Mouse (Mus musculus) stomach, postnatal 0 days (tissue): ENCODE results near the gene Loxl3. TPM values are rescaled to one million over a fixed set of nuclear protein-coding genes. Genes with fewer than 3 reads are reported as not detected.

Experiments used
- ATAC-seq: fragments of 200-750 bp; cut with Nextera tagmentation; 2 replicates; pipeline ENCODE4 v1.8.0; 2017; ENCODE audit not compliant: low FRiP score, low TSS enrichment
- DNase-seq: peaks from one replicate; pipeline ENCODE4 v3.0.0-alpha.2; 2016; ENCODE audit warnings: low spot score
- H3K27ac ChIP-seq: fragments of 300-500 bp; sonication (generic); replicated peaks from 2 replicates; pipeline ENCODE4 v1.5.1; 2014; ENCODE audit warnings: mild to moderate bottlenecking, control low read depth
- H3K27me3 ChIP-seq: fragments of 300-500 bp; sonication (generic); 2 replicates; pipeline ENCODE4 v1.6.1; 2014; ENCODE audit warnings: low read length; ENCODE audit not compliant: control insufficient read depth, insufficient read depth
- H3K36me3 ChIP-seq: fragments of 300-500 bp; sonication (generic); 2 replicates; pipeline ENCODE4 v1.6.1; 2014; ENCODE audit warnings: low read length, mixed read lengths; ENCODE audit not compliant: control insufficient read depth, insufficient read depth
- H3K4me1 ChIP-seq: fragments of 300-500 bp; sonication (generic); replicated peaks from 2 replicates; pipeline ENCODE4 v1.6.1; 2014; ENCODE audit warnings: antibody characterized with exemption; ENCODE audit not compliant: control insufficient read depth, insufficient read depth
- H3K4me2 ChIP-seq: fragments of 300-500 bp; sonication (generic); replicated peaks from 2 replicates; pipeline ENCODE4 v1.6.1; 2014; ENCODE audit warnings: low read depth, mild to moderate bottlenecking, control low read depth, moderate library complexity
- H3K4me3 ChIP-seq: fragments of 300-500 bp; sonication (generic); 2 replicates; pipeline ENCODE4 v1.5.1; 2014; ENCODE audit warnings: low read depth, low read length, control low read depth
- H3K9ac ChIP-seq: fragments of 300-500 bp; sonication (generic); 2 replicates; pipeline ENCODE4 v1.6.1; 2014; ENCODE audit warnings: mild to moderate bottlenecking, low read length, control low read depth, mixed read lengths
- H3K9me3 ChIP-seq: fragments of 300-500 bp; sonication (generic); 2 replicates; pipeline ENCODE4 v1.6.1; 2016; ENCODE audit warnings: low read length; ENCODE audit not compliant: control insufficient read depth
- CTCF ChIP-seq: IDR thresholded peaks from 2 replicates; pipeline ENCODE4 v1.5.1; 2016; ENCODE audit warnings: antibody characterized with exemption, low read depth, mild to moderate bottlenecking, moderate library complexity
- EP300 ChIP-seq: optimal IDR thresholded peaks from 2 replicates; pipeline ENCODE3; 2016; ENCODE audit warnings: antibody characterized with exemption
- WGBS: fragments of 180-500 bp; shearing (Covaris S2); extraction: QIAGEN DNeasy Blood & Tissue Kit; methylation state at CpG from one replicate; pipeline ENCODE4 v1.1.7; 2014; 5-methylcytosine and 5-hydroxymethylcytosine counted together
- polyA plus RNA-seq: library from polyadenylated mRNA; unstranded; fragments of >200 nt; fragmentation: Nextera tagmentation; extraction: Ambion mirVana; gene quantifications from 2 replicates; pipeline ENCODE4 v1.2.1, GENCODE M21; 2015

Gene Loxl3
- polyA plus RNA-seq, 1 experiment from 2014 or later, result 5.5 TPM

- ATAC-seq (no peak), DNase-seq (no peak)
- no peaks in the 10 kb centered on the region for H3K9me3 ChIP-seq
- H3K9ac ChIP-seq, result peak overlapping the region; percentile 68
- H3K4me3 ChIP-seq, result peak overlapping the region; percentile 65
- H3K4me1 ChIP-seq, result no peaks in the 10 kb centered on the region
- H3K4me2 ChIP-seq, result peak overlapping the region; percentile 80
- WGBS, result 36% methylated on average over 5 of the region's 5 CpGs
- H3K27me3 ChIP-seq, result no peaks in the 10 kb centered on the region
- no peaks in the 10 kb centered on the region for H3K36me3 ChIP-seq
- H3K27ac ChIP-seq, result peak overlapping the region; percentile 82
- no peak for TF ChIP-seq CTCF
- TF ChIP-seq EP300, result no peak
These were observed 586 bp downstream of the Loxl3 start for GRCm38 (mm10) chr6:83034463-83035055.

DNA sequence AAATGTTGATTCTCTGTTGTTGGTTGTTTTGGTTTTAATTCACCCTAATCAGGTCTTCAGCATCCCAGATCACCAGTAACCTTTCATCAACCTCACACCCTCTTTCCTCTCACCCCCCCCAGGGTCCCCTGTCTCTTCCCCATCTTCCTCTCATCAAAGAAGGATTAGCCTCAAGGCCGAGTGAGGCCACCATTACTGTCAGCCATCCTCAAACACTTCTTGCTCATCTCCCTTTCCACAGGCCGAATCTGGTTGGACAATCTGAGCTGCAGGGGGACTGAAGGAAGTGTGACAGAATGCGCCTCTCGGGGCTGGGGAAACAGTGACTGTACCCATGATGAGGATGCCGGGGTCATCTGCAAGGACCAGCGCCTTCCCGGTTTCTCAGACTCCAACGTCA lies 3.2 kb downstream of the Loxl3 start:
- Histone ChIP-seq H3K9me3 (no peaks in the 10 kb centered on the region), H3K4me3 (no peak overlapping the region), H3K36me3 (no peaks in the 10 kb centered on the region), H3K27me3 (no peaks in the 10 kb centered on the region), H3K9ac (no peak overlapping the region), H3K4me2 (no peak overlapping the region), H3K4me1 (no peaks in the 10 kb centered on the region), H3K27ac (no peak overlapping the region)
- TF ChIP-seq CTCF (no peak), EP300 (no peak)
- DNase-seq, result no peak
- WGBS, result 71% methylated on average over 8 of the region's 8 CpGs
- ATAC-seq, result no peak

DNA sequence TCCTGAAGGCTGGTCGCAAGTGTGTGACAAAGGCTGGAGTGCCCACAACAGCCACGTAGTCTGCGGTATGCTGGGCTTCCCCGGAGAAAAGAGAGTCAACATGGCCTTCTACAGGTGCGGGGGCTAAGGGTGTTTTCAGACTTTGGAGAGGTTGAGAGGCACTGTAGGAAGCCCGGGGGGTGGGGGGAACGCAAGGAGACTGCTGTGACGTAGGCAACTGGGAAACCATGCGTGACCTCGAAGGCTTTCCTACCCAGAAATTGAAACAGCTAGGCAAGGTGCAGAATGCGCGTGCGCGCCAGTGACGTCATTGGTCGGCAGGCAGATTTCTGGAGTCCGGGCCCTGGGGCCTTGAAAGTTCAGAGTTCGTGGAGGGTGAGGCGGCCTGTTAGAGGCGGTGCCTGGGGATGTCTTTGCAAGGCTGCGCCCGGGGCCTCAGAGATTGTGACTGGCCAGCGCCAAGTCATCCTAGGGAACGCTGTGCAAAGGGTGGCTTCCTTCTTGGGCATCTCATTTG lies 4.6 kb downstream of the Loxl3 start:
- no peaks in the 10 kb centered on the region for H3K9me3 ChIP-seq
- 17% methylated on average over 24 of the region's 24 CpGs for WGBS
- TF ChIP-seq EP300 (no peak), CTCF (no peak)
- peak overlapping the region; percentile 42 for H3K4me2 ChIP-seq
- peak; percentile 78 for ATAC-seq
- H3K4me1 ChIP-seq, result no peaks in the 10 kb centered on the region
- no peaks in the 10 kb centered on the region for H3K27me3 ChIP-seq
- DNase-seq, result peak; percentile 90
- H3K36me3 ChIP-seq, result no peaks in the 10 kb centered on the region
- peak overlapping the region; percentile 12; the same call in 1 of the 2 replicates for H3K4me3 ChIP-seq
- H3K27ac ChIP-seq, result no peak overlapping the region
- no peak overlapping the region for H3K9ac ChIP-seq

GRCm38 (mm10) chr6:83040601-83041000 lies 6.6 kb downstream of the Loxl3 start:
- no peaks in the 10 kb centered on the region for H3K36me3 ChIP-seq
- TF ChIP-seq CTCF, result no peak
- no peak for TF ChIP-seq EP300
- H3K9me3 ChIP-seq, result no peaks in the 10 kb centered on the region
- DNase-seq (no peak), ATAC-seq (no peak)
- H3K27me3 ChIP-seq, result no peaks in the 10 kb centered on the region
- no peak overlapping the region for H3K27ac ChIP-seq
- no peak overlapping the region for H3K9ac ChIP-seq
- no peak overlapping the region for H3K4me2 ChIP-seq
- no peak overlapping the region for H3K4me3 ChIP-seq
- H3K4me1 ChIP-seq, result no peaks in the 10 kb centered on the region
- 78% methylated on average over 5 of the region's 5 CpGs for WGBS

GRCm38 (mm10) chr6:83043561-83043960 lies 9.6 kb downstream of the Loxl3 start:
- ATAC-seq (no peak), DNase-seq (no peak)
- Histone ChIP-seq H3K4me2 (no peak overlapping the region), H3K4me1 (no peaks in the 10 kb centered on the region), H3K4me3 (no peak overlapping the region), H3K9ac (no peak overlapping the region), H3K27me3 (no peaks in the 10 kb centered on the region), H3K9me3 (no peaks in the 10 kb centered on the region), H3K36me3 (no peaks in the 10 kb centered on the region), H3K27ac (no peak overlapping the region)
- no peak for TF ChIP-seq CTCF
- WGBS, result 64% methylated on average over 6 of the region's 6 CpGs

- no peak overlapping the region for H3K27ac ChIP-seq
These were observed 10.0 kb downstream of the Loxl3 start for GRCm38 (mm10) chr6:83043993-83044392.

More at GRCm38 (mm10) chr6:83043993-83044392, 10.0 kb downstream of the Loxl3 start:
- H3K4me1 ChIP-seq, result no peaks in the 10 kb centered on the region
- H3K4me2 ChIP-seq, result no peak overlapping the region
- TF ChIP-seq CTCF (no peak), EP300 (no peak)
- H3K27me3 ChIP-seq, result no peaks in the 10 kb centered on the region
- DNase-seq (no peak), ATAC-seq (peak; percentile 37; the same call in 1 of the 2 replicates)
- 91% methylated on average over 5 of the region's 5 CpGs for WGBS
- H3K36me3 ChIP-seq, result no peaks in the 10 kb centered on the region
- no peak overlapping the region for H3K4me3 ChIP-seq
- H3K9ac ChIP-seq, result no peak overlapping the region
- H3K9me3 ChIP-seq, result no peaks in the 10 kb centered on the region
